Mouse (Mus musculus) bone marrow, adult 2 months (tissue): ENCODE data around the gene Frmd5.

Experiments used
- CTCF ChIP-seq: fragments of 200-500 bp; IDR thresholded peaks from 2 replicates; pipeline ENCODE4 v1.5.1; 2011; ENCODE audit warnings: low read length, control low read depth; ENCODE audit not compliant: control insufficient read depth, insufficient read depth
- POLR2A ChIP-seq: fragments of 200-500 bp; IDR thresholded peaks from 2 replicates; pipeline ENCODE4 v1.6.1; 2011; ENCODE audit warnings: low read depth, mild to moderate bottlenecking, control low read depth, low read length, borderline replicate concordance; ENCODE audit not compliant: control insufficient read depth

GRCm38 (mm10) chr2:121788415-121788814, 18.5 kb downstream of the Frmd5 start:
- TF ChIP-seq CTCF (no peak), POLR2A (no peak)
